Mouse (Mus musculus) C2C12 (cell line): ENCODE measurements at regions not wholly inside any gene's neighbourhood (a gene's known extent, or its start where the extent isn't known, plus 50 kb on each side); places are given as distances from the start of the nearest gene placed in this dataset.

Experiments
- H3K27me3 ChIP-seq: one replicate; pipeline ENCODE4 v1.6.1; 2011; ENCODE audit not compliant: control insufficient read depth, insufficient read depth, insufficient read length
- H3K36me3 ChIP-seq: one replicate; pipeline ENCODE4 v1.6.1; 2011; ENCODE audit not compliant: control insufficient read depth, insufficient read depth
- H3K4me3 ChIP-seq: one replicate; pipeline ENCODE4 v1.5.1; 2011; ENCODE audit warnings: mild to moderate bottlenecking, control low read depth; ENCODE audit not compliant: poor library complexity, insufficient read depth, severe bottlenecking
- H3K79me2 ChIP-seq: one replicate; pipeline ENCODE4 v1.6.1; 2011; ENCODE audit not compliant: control insufficient read depth, insufficient read depth
- H3K79me3 ChIP-seq: one replicate; pipeline ENCODE4 v1.6.1; 2011; ENCODE audit warnings: low read depth, control low read depth
- H3ac ChIP-seq: one replicate; pipeline ENCODE3; 2011; ENCODE audit warnings: low read depth; ENCODE audit not compliant: control insufficient read depth, insufficient read length
- CEBPB ChIP-seq: IDR thresholded peaks from one replicate; pipeline ENCODE4 v1.6.1; 2011; ENCODE audit warnings: low read depth, mild to moderate bottlenecking, control low read depth, moderate library complexity
- CTCF ChIP-seq: IDR thresholded peaks from one replicate; pipeline ENCODE4 v1.5.1; 2011; ENCODE audit not compliant: control insufficient read depth, insufficient read depth, insufficient read length
- FOSL1 ChIP-seq: IDR thresholded peaks from one replicate; pipeline ENCODE4 v1.8.0; 2011; ENCODE audit warnings: mild to moderate bottlenecking, low read length; ENCODE audit not compliant: poor library complexity, insufficient read depth, severe bottlenecking
- MAX ChIP-seq: IDR thresholded peaks from one replicate; pipeline ENCODE4 v1.6.1; 2011; ENCODE audit warnings: mild to moderate bottlenecking, control low read depth
- MYOD1 ChIP-seq: IDR thresholded peaks from one replicate; pipeline ENCODE4 v1.6.1; 2011; ENCODE audit warnings: low read depth; ENCODE audit not compliant: control insufficient read depth, insufficient read length
- MYOG ChIP-seq: IDR thresholded peaks from one replicate; pipeline ENCODE4 v1.6.1; 2011; ENCODE audit not compliant: control insufficient read depth, insufficient read length; ENCODE audit errors: extremely low read depth
- USF1 ChIP-seq: IDR thresholded peaks from one replicate; pipeline ENCODE4 v1.6.1; 2011; ENCODE audit warnings: low read depth, mild to moderate bottlenecking, control low read depth, moderate library complexity

GRCm38 (mm10) chr9:115477556-115478220, 167.5 kb upstream of the Stt3b start:
- no peaks in the 10 kb centered on the region for H3K79me2 ChIP-seq
- no peaks in the 10 kb centered on the region for H3K36me3 ChIP-seq
- no peaks in the 10 kb centered on the region for H3K79me3 ChIP-seq
- TF ChIP-seq MAX = no peak
- TF ChIP-seq CTCF = no peak
- TF ChIP-seq MYOG = no peak
- TF ChIP-seq FOSL1 = no peak
- no peak for TF ChIP-seq MYOD1
- no peak for TF ChIP-seq CEBPB
- no peak for TF ChIP-seq USF1
- H3K27me3 ChIP-seq = no peaks in the 10 kb centered on the region
- H3ac ChIP-seq = no peak overlapping the region
- no peak overlapping the region for H3K4me3 ChIP-seq

GRCm38 (mm10) chr9:115478946-115479345, 168.7 kb upstream of the Stt3b start:
- Histone ChIP-seq H3K27me3 (no peaks in the 10 kb centered on the region), H3K4me3 (no peak overlapping the region), H3K36me3 (no peaks in the 10 kb centered on the region), H3K79me3 (no peaks in the 10 kb centered on the region), H3K79me2 (no peaks in the 10 kb centered on the region), H3ac (no peak overlapping the region)
- TF ChIP-seq MYOG (no peak), USF1 (no peak), FOSL1 (no peak), CTCF (no peak), MYOD1 (no peak), CEBPB (no peak), MAX (no peak)

- Histone ChIP-seq H3ac (no peak overlapping the region), H3K79me2 (no peaks in the 10 kb centered on the region)
- TF ChIP-seq MYOD1 (no peak), CEBPB (no peak), CTCF (no peak), USF1 (no peak), FOSL1 (no peak), MYOG (no peak)
Measured at GRCm38 (mm10) chr9:115481176-115481575, 171.0 kb upstream of the Stt3b start.

GRCm38 (mm10) chr9:115483024-115483423, 172.8 kb upstream of the Stt3b start:
- H3ac ChIP-seq = no peak overlapping the region
- no peaks in the 10 kb centered on the region for H3K27me3 ChIP-seq
- no peaks in the 10 kb centered on the region for H3K79me3 ChIP-seq
- no peak overlapping the region for H3K4me3 ChIP-seq
- H3K36me3 ChIP-seq = no peaks in the 10 kb centered on the region
- TF ChIP-seq MAX (no peak), USF1 (no peak), MYOG (no peak), FOSL1 (no peak), MYOD1 (no peak), CEBPB (no peak), CTCF (no peak)
- no peaks in the 10 kb centered on the region for H3K79me2 ChIP-seq

More at GRCm38 (mm10) chr9:115481176-115481575, 171.0 kb upstream of the Stt3b start:
- no peaks in the 10 kb centered on the region for H3K79me3 ChIP-seq
- no peak overlapping the region for H3K4me3 ChIP-seq
- no peaks in the 10 kb centered on the region for H3K36me3 ChIP-seq
- no peaks in the 10 kb centered on the region for H3K27me3 ChIP-seq

GRCm38 (mm10) chr9:115483721-115484120, 173.5 kb upstream of the Stt3b start:
- H3K79me3 ChIP-seq = no peaks in the 10 kb centered on the region
- H3ac ChIP-seq = no peak overlapping the region
- no peak overlapping the region for H3K4me3 ChIP-seq
- no peaks in the 10 kb centered on the region for H3K27me3 ChIP-seq
- no peaks in the 10 kb centered on the region for H3K79me2 ChIP-seq
- no peaks in the 10 kb centered on the region for H3K36me3 ChIP-seq
- TF ChIP-seq USF1 (no peak), MAX (no peak), MYOG (no peak), CTCF (no peak), MYOD1 (no peak), CEBPB (no peak), FOSL1 (no peak)

GRCm38 (mm10) chr9:115484408-115484807, 174.2 kb upstream of the Stt3b start:
- no peak overlapping the region for H3K4me3 ChIP-seq
- no peak overlapping the region for H3ac ChIP-seq
- no peaks in the 10 kb centered on the region for H3K36me3 ChIP-seq
- H3K27me3 ChIP-seq = no peaks in the 10 kb centered on the region
- no peaks in the 10 kb centered on the region for H3K79me2 ChIP-seq
- TF ChIP-seq MYOD1 (no peak), CEBPB (no peak), USF1 (no peak), FOSL1 (no peak), CTCF (no peak), MYOG (no peak), MAX (no peak)
- H3K79me3 ChIP-seq = no peaks in the 10 kb centered on the region
